Mouse (Mus musculus): ENCODE results near the gene Rab3ip.

Gene Rab3ip

GRCm38 (mm10) chr10:116919368-116920317 is 30.9 kb downstream of the Rab3ip start:
- peak; percentile 47 for DNase-seq

GRCm38 (mm10) chr10:116916581-116916980 is 34.0 kb downstream of the Rab3ip start:
- peak; percentile 60 for DNase-seq

DNA sequence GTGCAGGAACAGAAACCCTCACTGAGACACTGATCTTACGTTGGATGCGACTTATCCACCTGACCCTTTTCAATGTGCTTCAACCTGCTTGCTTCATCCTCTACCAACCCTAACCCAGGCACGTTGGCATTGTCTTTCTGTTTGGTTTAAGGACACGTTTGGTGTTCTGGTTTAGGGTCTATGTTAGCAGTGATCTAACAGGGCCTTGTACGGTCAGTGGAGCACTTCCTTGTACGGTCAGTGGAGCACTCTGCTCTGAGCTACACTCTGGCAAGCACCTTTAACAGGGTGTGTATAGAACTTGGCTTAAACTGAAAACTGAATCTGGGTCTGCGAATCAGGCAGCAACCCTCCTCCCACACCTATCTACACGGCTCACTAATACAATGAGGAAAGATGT is 35.3 kb downstream of the Rab3ip start:
- DNase-seq, result no peak

DNA sequence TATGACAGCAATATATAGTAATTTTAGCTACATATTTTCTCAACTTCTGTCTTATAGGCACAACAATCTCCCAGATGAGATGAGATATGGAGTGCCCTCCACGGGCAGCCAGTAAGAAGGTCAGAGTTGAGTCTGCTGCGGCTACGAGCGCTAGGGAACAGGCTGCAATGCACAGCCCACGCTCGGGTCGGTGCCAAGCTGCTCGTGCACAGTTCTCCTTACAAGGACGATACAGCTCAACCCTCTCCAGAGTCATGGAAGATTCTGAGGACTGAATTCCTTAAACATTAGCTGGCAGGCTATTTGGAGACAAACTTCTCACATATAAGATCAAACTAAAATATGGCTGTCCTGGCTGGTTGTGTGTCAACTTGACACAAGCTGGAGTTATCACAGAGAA is 36.0 kb downstream of the Rab3ip start:
- no peak for DNase-seq

- peak; percentile 51 for DNase-seq
Measured at GRCm38 (mm10) chr10:116913647-116914273, 36.8 kb downstream of the Rab3ip start.

GRCm38 (mm10) chr10:116912850-116913249 is 37.7 kb downstream of the Rab3ip start:
- DNase-seq, result no peak

DNA sequence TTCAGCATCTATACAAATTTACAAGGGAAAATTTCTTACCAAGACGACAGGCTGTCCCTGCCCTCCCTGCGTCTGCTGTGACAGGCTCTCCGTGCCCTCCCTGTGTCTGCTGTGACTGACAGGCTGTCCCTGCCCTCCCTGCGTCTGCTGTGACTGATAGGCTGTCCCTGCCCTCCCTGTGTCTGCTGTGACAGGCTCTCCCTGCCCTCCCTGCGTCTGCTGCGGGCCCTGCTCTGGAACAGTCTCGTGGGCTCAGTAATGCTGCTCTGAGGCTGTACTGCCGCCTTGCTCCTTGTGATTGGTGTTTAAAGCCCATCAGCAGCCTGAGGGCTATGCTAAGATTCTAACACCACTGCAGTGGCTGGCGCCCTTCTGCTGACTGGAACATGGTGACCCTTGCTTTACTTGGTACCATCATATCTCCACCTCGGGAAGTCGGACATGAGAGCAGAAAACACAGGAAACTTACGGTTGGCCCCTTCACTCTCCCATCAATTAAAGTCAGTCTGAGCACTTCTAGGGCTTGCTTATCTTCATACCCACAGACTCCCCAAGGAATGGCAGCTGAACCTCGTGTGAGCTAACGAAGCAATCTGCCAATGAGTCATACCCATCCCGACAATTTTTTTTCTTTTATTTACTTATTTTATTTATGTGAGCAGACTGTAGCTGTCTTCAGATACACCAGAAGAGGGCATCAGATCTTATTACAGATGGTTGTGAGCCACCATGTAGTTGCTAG is 41.5 kb downstream of the Rab3ip start:
- no peak for DNase-seq

- DNase-seq, result no peak
Measured at GRCm38 (mm10) chr10:116906794-116907193, 43.8 kb downstream of the Rab3ip start.

- no peak for DNase-seq
Measured at GRCm38 (mm10) chr10:116904503-116904908, 46.1 kb downstream of the Rab3ip start.

DNA sequence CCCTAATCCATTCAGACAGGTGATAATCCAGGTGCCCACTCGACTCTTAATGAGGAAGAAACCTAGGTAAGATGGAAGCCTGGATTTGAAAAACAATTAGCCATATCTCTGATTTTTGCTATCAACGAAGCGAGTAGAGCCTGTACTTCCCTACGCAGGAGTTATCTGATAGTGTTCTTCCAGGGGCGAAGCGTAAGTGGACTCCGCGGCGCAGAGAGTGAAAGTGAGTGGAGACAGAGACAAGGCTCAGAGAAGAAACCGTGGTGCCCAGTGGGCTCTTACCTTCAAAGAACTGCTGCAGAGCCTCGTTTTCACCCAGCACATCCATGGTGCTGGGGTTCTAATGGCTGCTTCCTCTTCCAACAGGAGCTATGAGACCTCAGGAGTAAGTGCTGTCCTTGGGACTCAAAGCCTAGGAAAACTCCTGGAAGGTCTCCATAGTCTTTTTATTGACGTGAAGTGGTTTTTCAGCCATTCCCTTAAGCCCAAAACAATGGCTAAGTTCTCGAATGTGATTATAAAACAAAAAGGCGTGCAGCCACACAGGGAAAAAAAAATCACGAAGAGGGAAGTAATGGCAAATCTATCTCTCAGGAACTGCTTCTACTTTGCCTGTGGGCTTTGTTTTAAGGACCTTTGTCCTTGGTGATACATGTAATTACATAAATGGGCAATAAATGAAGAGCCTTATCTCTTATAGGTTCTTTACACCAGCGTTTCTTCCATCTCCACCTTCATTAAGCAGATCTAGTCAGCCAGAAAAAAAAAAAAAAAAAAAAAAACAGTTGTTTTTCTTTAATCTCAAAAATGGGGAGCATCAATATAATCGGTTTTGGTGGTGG is 54.0 kb downstream of the Rab3ip start, which contains the start of gene Myrfl:
Myrfl (minus strand) TSS at position 584 of the 842 bp plus-strand sequence.
- no peak for DNase-seq

GRCm38 (mm10) chr10:116895108-116895833 is 55.3 kb downstream of the Rab3ip start:
- no peak for DNase-seq

GRCm38 (mm10) chr10:116894540-116894939 is 56.0 kb downstream of the Rab3ip start:
- no peak for DNase-seq

DNA sequence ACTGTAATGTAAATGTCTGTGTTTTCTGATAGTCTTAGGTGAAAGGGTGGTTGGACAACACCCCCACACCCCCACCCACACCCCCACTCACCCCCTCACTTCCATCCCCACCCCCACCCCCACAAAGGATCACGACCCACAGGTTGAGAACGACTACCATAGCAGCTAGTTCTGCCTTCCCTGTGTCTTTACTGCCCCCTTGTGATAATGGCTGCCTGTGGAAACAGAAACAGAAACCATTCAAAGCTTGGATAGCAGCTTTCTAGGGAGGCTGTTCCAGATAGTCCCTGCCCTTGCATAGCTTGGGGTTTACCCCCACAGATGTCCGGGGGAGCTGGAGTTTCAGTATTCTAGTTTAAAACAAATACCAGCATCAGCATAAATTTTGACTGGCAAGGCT is 56.8 kb downstream of the Rab3ip start:
- DNase-seq, result peak; percentile 33

DNA sequence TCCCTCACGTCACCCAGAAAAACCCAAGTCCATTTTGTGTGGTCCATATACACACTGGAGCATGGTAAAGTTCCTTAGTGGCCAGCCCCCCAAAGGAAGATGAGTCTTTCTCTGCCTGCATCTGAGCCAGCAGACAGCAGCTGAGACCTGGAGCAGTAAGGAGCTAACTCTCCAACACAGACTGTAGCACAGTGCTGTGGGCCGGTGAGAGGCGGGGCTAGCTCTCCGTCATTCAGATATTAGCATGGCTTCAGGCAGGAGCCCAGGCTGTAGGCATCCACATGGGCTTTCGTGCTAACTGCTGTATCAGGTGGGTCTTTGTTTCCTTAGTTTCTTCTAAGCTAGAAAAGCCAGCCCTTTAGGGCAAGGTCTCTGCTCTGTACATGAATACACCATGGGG is 60.0 kb downstream of the Rab3ip start:
- no peak for DNase-seq

GRCm38 (mm10) chr10:116884552-116884951 is 66.0 kb downstream of the Rab3ip start:
- no peak for DNase-seq

DNA sequence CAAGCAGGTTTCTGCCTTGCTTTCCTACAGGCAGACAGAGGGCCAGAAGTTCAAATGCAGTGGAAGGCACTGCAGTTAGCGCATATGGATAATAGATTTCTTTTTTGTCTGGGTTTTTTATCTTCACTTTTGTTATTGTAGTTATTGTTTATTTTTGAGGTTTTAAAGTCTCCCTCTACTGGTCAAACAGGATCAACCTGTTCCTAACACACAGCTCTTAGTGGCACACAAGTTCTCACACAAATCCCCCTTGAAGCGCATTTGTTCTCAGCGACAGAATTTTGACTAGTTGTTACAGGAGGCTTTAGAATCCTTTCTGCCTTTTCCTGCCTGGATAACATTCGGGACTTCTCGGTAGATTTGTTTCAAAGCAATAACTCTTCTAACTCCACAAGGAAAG is 67.0 kb downstream of the Rab3ip start:
- DNase-seq, result no peak

DNA sequence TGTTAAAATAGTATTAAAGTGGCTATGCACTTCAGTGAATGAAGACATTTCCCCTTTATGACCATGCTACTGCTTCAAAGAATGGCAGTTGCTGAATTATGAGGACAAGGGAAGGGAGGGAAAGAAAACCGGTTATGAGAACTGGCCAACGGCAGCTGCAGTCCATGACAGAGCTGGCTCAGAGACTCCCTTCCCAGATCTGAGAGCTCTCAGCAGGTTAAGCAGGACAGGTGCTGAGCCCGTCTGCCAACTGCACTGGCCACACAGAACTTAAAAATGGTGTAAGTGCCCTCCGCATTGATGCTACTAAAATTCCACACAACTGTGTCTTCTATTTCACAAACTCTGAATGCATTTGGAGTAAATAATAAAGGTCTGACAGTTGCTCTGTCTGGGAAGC is 73.1 kb downstream of the Rab3ip start:
- no peak for DNase-seq

GRCm38 (mm10) chr10:116874490-116874889 is 76.1 kb downstream of the Rab3ip start:
- no peak for DNase-seq

DNA sequence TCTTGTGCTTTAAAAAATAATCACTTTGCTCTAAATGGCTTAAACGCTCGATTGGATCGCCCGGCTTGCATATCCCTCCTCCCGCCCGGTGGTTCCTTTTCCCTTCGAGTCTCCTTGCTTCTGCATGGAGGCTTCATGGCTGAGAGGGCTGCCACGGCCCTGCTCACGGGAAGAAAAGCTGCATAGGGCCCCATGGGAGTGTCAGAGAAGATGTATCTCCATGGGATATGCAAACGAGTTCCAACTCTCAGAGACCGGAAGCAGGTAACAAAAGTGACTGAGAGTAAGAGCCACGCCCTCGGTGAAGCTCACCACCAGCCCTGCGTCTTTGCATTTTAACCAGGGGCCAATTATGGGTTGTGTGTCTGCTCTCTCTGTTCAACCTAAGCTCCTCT is 78.6 kb downstream of the Rab3ip start:
- no peak for DNase-seq

DNA sequence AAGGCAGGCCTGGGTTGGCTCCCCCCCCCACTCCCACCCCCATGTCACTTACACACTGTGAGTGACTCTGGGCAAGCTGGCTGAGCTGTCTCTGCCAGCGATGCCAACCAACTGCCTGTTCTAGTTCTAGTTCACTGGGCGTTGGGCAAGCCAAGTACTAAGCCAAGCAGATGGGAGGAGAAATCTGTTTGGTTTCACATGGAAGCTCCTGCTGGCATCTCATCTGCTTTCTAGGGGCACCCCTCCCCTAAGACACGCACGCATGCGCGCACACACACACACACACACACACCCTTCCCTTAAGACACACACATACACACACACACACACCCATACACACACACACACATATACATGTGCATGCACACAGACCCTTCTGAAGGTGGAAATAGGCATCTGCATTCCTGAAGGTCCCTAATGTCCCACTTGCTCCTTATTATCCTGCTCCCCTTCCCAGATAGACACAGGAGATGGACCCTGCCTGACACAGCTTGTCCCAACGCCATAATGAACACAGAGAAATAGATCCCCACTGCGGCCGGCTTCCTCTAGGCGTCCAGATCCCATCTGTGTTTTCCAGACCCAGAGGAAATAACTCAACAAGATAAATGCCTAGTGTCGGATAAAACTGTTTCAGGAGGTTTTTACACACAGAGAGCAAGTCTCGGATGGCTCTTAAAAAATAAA is 79.1 kb downstream of the Rab3ip start:
- DNase-seq, result no peak

DNA sequence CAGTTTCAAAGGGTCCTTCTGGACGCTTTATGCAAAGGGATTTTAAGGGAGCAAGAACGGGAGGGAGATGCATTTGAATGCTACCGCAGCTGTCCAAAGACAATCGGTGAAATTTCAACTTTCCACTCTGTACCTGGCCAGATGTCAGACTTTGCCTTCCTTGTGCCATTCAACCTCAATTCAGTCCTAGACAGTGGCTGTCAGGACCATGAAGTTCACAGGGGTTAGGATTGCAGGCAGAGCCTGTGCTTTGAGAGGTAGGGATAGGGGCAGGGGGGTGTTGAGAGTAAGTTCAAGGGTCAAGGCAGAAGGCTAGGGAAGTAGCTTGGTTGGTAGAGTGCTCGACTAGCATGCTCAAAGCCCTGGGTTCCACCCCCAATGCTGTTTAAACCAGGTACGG is 79.8 kb downstream of the Rab3ip start:
- DNase-seq, result no peak

Measured in thymus, postnatal 4 days (tissue).